Mouse (Mus musculus): ENCODE data around the gene Tmem86a. TPM values are rescaled to one million over a fixed set of nuclear protein-coding genes. Genes with fewer than 3 reads are reported as not detected.

Tmem86a gene
- not detected in 2 replicates for polyA plus RNA-seq (2012)

DNA sequence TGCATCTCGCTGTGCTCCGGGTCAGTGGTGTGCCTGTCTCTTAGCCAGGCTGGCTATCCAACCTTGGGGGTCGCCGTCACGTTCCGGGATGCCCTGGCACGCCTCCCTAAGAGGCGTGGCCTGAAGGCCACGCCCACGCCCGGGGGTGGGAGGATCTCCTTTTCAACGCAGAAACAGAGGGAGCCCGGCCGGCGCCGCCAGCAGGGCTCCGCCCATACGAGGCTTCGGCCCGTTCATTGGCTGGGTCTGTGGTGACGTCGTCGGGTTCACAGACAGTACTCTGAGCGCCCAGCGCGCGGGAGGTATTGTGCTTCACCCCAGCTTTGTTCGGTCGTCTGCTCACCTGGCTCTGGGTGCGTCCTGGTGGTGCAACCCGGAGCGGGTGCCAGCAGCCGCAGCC, at the start of gene Tmem86a:
TSS of gene Tmem86a (plus strand) at position 236 of the 400 bp plus-strand sequence.
- TF ChIP-seq GATA1 (IDR thresholded peaks at IDR 0.05; ENCODE audit: low read length): no peak

DNA sequence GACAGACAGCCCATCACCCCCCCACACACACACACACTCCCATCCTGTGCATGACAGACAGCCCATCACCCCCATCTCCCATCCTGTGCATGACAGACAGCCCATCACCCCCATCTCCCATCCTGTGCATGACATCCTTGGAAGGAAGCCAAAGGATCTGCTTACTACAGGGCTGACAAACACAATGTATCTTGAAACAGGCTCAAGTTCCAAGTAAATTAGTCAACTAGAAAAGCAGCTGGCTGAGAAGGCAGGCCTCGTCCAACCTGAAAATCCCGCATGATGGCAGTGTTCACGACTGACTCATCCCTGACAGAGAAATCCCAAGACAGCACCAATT, 49.8 kb upstream of the Tmem86a start:
- no peak for TF ChIP-seq GATA1 (IDR thresholded peaks at IDR 0.05; ENCODE audit: low read length)

DNA sequence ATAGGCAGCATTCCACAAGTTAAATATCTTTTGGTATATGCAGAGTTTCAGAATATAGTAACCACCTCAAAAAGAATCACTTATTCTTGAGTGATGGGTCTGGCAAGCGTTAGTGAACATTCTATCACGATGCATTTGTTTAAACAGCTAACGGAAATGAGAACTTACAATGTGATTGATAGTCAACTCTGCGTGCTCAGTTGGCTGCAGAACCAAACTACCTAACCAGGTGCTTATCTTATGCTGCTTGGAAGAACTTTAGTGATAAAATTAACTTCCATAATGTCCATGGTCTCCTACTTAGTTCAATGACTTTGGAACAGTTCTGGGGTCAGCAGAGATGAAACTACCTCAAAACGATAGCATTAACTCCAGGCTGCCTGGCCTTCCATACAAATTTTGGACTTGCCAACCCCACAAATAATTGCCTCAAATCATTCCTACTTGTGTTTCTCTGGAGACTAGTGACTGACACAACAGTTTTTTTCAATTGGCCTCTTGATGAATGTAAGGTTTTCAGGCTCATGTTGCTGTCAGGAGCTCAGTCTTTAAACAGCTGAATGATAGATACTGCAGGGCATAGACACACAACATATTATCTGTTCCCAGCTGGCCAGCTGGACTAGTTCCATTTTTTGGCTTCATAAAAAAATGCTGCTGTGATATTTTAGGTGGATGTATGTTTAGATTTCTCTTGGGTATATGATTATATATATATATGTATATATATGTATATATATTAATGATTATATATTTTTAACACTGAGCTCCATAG, 49.1 kb upstream of the Tmem86a start:
- TF ChIP-seq GATA1 (IDR thresholded peaks at IDR 0.05; ENCODE audit: low read length): peak; percentile 16

DNA sequence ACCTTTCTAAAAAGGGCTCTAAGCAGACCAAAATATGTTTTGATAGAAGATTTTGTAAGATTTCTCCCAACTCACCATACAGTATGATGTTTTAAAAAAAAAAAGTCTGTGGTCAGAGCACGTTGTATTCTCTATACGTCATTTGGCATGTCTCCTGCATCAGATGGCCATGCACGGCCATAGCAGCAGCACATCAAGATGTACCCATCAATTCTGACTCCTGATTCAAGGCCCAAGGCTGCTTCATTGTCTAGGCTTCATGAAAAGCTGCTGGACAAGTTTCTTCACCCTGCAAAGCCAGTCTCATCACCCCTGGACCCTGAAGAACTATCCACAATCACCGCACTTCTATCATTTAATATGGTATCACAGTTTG, 48.5 kb upstream of the Tmem86a start:
- TF ChIP-seq GATA1 (IDR thresholded peaks at IDR 0.05; ENCODE audit: low read length): no peak

DNA sequence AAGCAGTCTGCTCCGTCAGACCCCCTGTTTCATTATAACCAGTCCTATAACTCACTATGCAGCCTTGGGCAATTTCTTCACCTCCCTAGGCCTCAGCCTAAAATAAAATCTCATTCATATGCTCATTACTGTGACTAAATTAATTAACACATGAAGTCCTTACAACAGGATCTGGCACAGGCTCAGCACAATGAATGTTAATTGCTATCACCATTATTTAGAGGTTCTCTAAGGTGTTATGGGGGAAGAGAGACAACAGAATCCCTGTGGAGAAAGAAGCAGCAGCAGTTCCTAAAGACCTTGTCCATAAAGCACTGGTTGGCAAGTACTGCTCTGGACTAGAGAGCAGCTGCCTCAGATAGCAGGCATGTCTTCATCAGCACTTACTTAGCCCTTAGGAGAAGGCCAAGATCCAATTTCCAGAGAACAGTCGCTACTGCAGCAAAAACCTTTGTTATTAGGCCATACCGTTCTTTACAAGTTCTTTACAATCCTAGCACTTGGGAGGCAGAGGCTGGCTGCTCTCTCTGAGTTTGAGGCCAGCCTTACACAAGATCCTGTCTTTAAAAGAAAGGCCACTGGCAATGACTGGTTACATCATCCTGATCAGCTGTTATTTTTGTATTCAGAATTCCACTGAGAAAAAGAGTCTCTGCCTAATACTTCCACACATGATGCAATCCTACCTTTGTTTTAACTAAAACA, 46.8 kb upstream of the Tmem86a start:
- no peak for TF ChIP-seq GATA1 (IDR thresholded peaks at IDR 0.05; ENCODE audit: low read length)

DNA sequence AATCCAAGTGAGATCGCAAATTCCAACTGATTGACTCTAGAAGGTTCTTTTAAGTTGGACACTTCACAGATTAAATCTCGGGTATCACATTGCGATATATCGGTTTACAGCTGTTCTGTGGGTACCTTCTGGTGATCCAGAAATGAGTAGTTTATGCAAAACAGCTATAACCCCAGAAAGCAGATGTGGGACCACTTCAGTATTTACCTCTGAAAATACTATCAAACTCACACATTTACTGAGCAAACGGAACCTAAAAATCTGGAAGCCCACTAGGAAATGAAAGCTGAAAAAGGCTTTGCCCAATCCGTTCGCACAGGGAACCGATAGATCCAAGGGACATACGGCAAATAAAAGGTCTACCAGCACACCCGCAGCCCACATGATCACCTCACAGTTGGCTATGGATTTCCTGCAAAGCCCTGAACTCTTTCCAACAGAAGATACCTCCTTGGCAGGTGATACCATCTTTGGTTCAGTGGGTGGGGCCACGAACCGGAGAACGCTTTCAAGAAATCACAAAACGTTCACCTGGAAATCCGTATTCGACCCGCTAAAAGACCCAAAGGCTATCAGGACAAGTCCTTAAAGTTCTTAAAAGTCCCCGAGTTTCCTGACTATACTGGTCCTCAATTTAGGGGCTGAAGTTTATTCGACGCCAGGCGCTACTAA, 43.2 kb upstream of the Tmem86a start:
- no peak for TF ChIP-seq GATA1 (IDR thresholded peaks at IDR 0.05; ENCODE audit: low read length)

DNA sequence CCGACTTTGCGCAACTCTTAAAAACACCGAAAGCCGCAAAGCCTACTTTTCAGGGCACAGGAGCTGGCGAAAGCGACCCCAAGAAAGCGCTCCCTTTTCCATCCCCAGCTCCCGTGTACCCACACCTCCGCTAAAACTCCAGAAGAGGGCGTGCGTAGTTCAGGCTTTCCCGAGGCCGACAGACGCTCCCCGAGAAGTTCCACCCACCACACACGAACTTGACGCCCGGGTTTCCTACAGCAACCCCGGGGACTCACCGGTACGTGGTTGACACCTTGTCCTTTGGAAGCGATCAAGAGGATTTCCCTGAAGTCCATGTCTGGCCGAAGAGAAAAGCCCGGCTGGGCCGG, 42.6 kb upstream of the Tmem86a start:
- TF ChIP-seq GATA1 (IDR thresholded peaks at IDR 0.05; ENCODE audit: low read length): no peak

DNA sequence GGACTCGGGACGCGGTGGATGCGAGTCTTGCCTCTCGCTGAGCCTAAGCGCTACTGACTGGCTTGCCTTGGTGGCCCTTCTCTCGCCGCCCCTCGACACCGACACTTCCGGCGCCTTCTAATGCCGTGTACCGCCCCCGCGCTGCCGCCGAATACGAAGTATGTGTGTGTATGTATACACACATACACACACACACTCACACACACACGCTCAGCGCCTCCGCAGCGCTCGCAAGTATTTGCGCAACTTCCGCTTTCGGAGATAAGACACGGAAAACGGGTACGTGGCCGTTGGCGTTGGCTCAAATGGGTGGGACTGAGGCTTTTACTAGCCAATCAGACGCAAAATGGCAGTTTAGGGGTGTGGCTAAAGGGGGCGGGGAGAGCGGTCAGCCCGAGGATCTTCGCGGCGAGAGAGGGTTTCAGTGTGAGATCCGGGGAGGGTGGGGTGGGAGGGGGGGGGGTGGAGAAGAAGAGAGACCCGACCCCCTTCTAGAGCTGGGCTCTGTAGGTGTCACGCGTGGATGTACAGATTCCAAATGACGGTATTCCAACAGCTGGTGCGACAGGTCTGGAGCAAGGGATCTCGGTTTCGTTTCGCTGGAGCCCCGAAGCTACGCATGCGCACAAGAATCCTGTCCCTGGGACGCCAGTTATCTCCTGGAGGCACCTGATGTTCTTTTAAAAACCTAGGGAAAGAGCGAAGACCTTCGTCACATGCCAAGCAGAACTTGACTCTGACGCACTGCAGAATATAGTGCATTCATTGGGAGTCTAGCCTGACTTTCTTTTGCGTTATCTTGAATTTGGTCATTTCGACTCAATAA, 42.0 kb upstream of the Tmem86a start, which contains the start of gene Spty2d1:
TSS of gene Spty2d1 (minus strand) at position 244 of the 826 bp plus-strand sequence.
- peak; percentile 44 for TF ChIP-seq GATA1 (IDR thresholded peaks at IDR 0.05; ENCODE audit: low read length)

DNA sequence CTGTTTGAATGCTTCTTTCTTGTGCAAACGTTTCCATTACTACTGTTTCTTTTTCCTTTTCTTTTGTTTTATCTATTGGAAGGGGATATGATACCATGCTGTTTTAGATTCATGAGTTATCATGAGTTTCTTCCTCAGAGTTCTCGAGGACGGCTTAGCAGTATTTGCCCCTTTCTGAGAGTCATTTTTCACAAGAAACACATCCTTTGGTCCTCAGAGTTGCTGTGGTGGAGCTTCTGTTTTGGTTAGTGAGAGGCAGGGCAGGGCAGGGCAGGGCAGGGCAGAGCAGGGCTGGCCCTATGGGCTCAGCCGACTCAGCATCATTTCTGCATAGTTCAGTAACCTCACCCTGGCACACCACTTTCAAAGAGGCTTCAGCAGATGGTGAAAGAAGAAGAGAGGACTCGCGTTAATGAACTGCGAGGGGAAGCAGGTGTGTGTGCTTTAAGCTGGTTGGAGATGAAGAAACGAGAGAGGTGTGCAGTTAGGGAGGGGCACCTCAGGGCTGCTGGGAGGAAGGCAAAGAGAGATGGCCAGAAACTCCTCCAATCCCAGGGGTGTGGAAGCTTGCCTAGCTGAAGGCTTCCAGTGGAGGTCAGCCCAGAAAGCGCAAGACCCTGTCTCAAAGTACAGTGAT, 37.2 kb upstream of the Tmem86a start:
- no peak for TF ChIP-seq GATA1 (IDR thresholded peaks at IDR 0.05; ENCODE audit: low read length)

DNA sequence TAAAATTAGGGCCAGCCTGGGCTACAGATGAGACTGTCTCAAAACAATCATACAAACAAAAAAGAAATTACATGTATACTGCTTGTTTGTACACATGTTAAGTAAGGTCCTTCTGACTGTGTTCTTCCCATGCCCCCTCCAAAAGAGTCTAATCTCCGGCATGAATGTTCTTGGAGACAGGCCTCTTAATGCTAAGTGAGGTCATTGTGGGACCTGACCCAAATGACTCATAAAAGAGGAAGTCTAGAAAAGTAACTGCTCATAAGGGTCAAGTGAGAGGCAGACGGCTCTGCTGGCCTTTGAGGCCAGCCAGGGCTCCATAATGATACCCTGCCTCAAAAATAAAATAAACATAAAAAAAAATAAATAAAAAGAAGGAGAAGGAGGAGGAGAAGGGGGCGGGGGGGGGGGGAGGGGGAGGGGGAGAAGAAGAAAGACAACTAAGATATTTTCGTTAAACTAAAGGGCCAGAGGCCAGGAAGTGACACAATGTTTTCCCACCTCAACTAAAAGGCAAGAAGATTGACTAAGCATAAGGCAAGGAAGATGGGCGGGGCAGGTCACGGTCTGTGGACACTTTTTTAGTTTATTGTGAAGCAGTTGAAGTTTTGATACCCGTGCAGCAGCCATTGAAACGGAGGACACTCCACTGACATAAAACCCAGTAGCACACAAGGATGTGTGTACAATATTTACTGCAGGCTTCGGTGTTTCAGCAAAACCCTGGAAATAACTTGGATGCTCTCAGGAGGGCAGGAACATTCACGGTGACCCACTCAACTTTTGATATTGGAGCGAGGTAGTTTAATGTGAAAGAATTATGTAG, 35.6 kb upstream of the Tmem86a start:
- TF ChIP-seq GATA1 (IDR thresholded peaks at IDR 0.05; ENCODE audit: low read length): no peak

DNA sequence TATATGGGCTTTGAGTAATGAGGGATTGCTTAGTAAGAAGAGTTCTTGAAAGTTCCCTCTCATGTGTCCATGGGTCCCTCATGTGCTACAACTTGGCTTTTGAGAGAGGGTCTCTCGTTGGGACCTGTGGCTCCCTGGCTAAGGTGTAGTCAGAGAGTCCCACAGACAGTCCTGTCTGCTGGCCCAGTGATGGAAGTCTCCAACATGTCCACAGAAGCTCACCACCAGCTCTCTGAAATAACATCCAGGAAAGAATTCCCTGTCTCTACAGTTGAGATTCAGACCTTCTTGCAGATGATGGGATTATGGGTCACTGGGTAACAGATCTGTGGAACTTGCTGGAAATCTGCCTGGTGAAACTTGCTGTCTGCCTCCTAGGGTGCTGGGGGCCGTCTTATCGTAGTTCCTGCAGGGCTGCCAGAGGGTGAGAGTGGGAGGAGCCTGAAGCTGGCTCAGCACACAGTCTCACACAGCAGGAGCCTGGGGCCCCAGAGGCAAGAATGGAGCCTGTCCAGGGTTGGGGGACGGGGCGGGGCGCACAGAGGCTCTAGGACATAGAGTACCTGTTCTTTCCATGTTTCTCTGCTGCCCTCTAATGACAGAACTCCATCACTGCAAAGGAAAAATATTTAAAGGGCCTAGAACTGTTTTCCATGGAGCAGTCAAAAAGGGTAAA, 34.9 kb upstream of the Tmem86a start:
- no peak for TF ChIP-seq GATA1 (IDR thresholded peaks at IDR 0.05; ENCODE audit: low read length)

DNA sequence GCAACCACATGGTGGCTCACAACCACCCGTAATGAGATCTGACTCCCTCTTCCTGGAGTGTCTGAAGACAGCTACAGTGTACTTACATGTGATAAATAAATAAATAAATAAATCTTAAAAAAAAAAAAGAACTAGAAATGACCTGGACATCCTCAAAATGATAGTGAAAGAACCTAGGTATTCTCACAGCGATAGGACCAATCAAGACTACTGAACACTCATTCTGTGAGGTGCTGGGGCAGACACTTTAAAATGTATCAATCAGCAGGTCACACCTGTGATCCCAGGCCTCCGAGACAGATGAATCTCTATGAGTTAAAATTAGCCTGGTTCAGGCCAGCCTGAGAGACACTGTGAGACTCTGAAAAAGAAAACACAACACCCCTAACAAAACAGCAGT, 33.8 kb upstream of the Tmem86a start:
- no peak for TF ChIP-seq GATA1 (IDR thresholded peaks at IDR 0.05; ENCODE audit: low read length)

DNA sequence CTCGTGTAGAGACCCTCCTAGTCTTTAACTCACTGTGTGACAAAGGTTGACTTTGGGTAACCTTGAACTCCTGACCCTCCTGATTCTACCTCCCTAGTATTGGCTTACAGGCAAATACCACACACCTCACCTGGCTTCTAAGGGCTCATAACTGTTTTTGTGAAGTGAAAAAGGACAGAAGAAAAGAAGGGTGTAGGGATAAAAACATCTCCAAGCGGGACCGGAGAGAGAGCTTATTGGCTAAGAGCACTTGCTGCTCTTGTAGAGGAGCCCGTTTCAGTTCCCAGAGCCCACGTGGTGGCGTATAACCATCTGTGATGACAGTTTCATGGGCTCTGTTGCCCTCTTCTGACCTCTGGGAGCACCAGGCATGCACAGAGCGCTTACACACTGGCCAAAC, 33.3 kb upstream of the Tmem86a start:
- no peak for TF ChIP-seq GATA1 (IDR thresholded peaks at IDR 0.05; ENCODE audit: low read length)

DNA sequence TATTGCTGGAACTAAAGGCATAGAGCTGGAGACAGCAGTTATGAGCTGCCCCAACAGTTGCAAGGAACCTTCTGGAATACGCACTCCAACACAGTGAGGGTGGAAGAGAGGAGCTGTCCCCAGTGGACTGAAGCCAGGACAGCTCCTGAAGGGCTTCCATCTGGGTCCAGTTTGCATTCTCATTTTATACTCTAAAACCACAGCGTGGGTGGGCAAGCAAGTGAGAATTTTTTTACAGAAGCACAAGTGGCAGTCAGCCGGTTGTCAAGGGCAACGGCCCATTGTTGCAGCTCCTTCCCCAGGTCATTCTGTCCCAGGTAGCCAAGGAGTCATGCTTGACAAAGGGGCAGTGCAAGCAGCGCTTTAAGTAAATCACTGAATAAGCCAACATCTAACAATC, 30.8 kb upstream of the Tmem86a start:
- TF ChIP-seq GATA1 (IDR thresholded peaks at IDR 0.05; ENCODE audit: low read length): no peak
